Mouse (Mus musculus) MEL (cell line): ENCODE results near the gene Slc7a11. TPM values are rescaled to one million over a fixed set of nuclear protein-coding genes. Genes with fewer than 3 reads are reported as not detected.

Experiments
- DNase-seq: peaks from one replicate; pipeline ENCODE4 v3.0.0; 2011; ENCODE audit warnings: low read depth, low spot score
- H3K27ac ChIP-seq: 2 replicates; pipeline ENCODE4 v1.5.1; 2012; ENCODE audit warnings: low read depth, mild to moderate bottlenecking, control low read depth, low read length, moderate library complexity; ENCODE audit not compliant: control insufficient read depth
- H3K27me3 ChIP-seq, 2 experiments: fragments of 150-350 bp in 1 of 2; sonication (generic) in 1 of 2; 2 replicates each; pipeline ENCODE4 v1.6.1; 2012; ENCODE audit warnings: low read length in 2 of 2, mild to moderate bottlenecking in 2 of 2, improper control_type of control experiment in 1 of 2, moderate library complexity in 1 of 2; ENCODE audit not compliant: insufficient read depth in 2 of 2, control insufficient read depth in 1 of 2
- H3K36me3 ChIP-seq, 2 experiments: 2 replicates each; pipeline ENCODE4 v1.6.1; 2012 to 2014; ENCODE audit warnings: low read length in 2 of 2, improper control_type of control experiment in 1 of 2, inconsistent platforms in 1 of 2, mild to moderate bottlenecking in 1 of 2; ENCODE audit not compliant: insufficient read depth in 2 of 2, control insufficient read depth in 1 of 2
- H3K4me1 ChIP-seq, 2 experiments: fragments of 150-350 bp in 1 of 2; sonication (generic) in 1 of 2; 2 replicates each; pipeline ENCODE4 v1.6.1; 2012; ENCODE audit warnings: low read length in 2 of 2, improper control_type of control experiment in 1 of 2, mild to moderate bottlenecking in 1 of 2; ENCODE audit not compliant: insufficient read depth in 2 of 2, control insufficient read depth in 1 of 2
- H3K4me3 ChIP-seq, 2 experiments: fragments of 150-350 bp in 1 of 2; sonication (generic) in 1 of 2; 2 replicates each; pipeline ENCODE4 v1.5.1; 2012; ENCODE audit warnings: low read depth in 2 of 2, low read length in 2 of 2, mild to moderate bottlenecking in 2 of 2, moderate library complexity in 2 of 2, control low read depth in 1 of 2, improper control_type of control experiment in 1 of 2; ENCODE audit not compliant: control insufficient read depth in 1 of 2, insufficient read depth in 1 of 2
- H3K79me2 ChIP-seq: 2 replicates; pipeline ENCODE4 v1.6.1; 2012; ENCODE audit warnings: mild to moderate bottlenecking, low read length, moderate library complexity; ENCODE audit not compliant: control insufficient read depth, poor library complexity, insufficient read depth
- H3K9ac ChIP-seq: 2 replicates; pipeline ENCODE4 v1.6.1; 2012; ENCODE audit warnings: low read depth, mild to moderate bottlenecking, control low read depth, low read length, moderate library complexity; ENCODE audit not compliant: control insufficient read depth, poor library complexity, severe bottlenecking
- H3K9me3 ChIP-seq: fragments of 150-350 bp; sonication (generic); replicated peaks from 2 replicates; pipeline ENCODE4 v1.6.1; 2012; ENCODE audit warnings: mild to moderate bottlenecking, low read length, improper control_type of control experiment, moderate library complexity; ENCODE audit not compliant: insufficient read depth
- BHLHE40 ChIP-seq: IDR thresholded peaks from 2 replicates; pipeline ENCODE4 v1.6.1; 2012; ENCODE audit warnings: low read depth, mild to moderate bottlenecking, inconsistent platforms, low read length, improper control_type of control experiment, borderline replicate concordance
- CTCF ChIP-seq, 3 experiments: IDR thresholded peaks in 2 of 3; conservative IDR thresholded peaks in 1 of 3; 2 replicates each; pipeline ENCODE4 v1.5.1; 2011 to 2012; ENCODE audit warnings: low read length in 3 of 3, low read depth in 2 of 3, mild to moderate bottlenecking in 2 of 3, improper control_type of control experiment in 1 of 3, inconsistent platforms in 1 of 3, mixed read lengths in 1 of 3, moderate library complexity in 1 of 3; ENCODE audit not compliant: control insufficient read depth in 1 of 3, insufficient read depth in 1 of 3, poor library complexity in 1 of 3, severe bottlenecking in 1 of 3
- ELF1 ChIP-seq: IDR thresholded peaks from 2 replicates; pipeline ENCODE4 v1.6.1; 2014; ENCODE audit warnings: low read depth, mild to moderate bottlenecking, inconsistent platforms, low read length, improper control_type of control experiment, moderate library complexity
- EP300 ChIP-seq, 2 experiments: IDR thresholded peaks; 2 replicates each; pipeline ENCODE4 v1.6.1; 2011; ENCODE audit warnings: improper control_type of control experiment in 2 of 2, low read length in 2 of 2, low read depth in 1 of 2, mild to moderate bottlenecking in 1 of 2
- ETS1 ChIP-seq: IDR thresholded peaks from 2 replicates; pipeline ENCODE4 v1.6.1; 2012; ENCODE audit warnings: low read depth, mild to moderate bottlenecking, inconsistent platforms, low read length, improper control_type of control experiment, moderate library complexity
- GABPA ChIP-seq: IDR thresholded peaks from 2 replicates; pipeline ENCODE4 v1.6.1; 2012; ENCODE audit warnings: low read depth, mild to moderate bottlenecking, inconsistent platforms, low read length, improper control_type of control experiment, moderate library complexity
- GATA1 ChIP-seq: IDR thresholded peaks from 2 replicates; pipeline ENCODE4 v1.6.1; 2011; ENCODE audit warnings: low read depth, low read length, improper control_type of control experiment
- KAT2A ChIP-seq: conservative IDR thresholded peaks from 2 replicates; pipeline ENCODE4 v1.6.1; 2012; ENCODE audit warnings: low read depth, low read length, improper control_type of control experiment, inconsistent platforms
- MAFK ChIP-seq: IDR thresholded peaks from 2 replicates; pipeline ENCODE4 v1.6.1; 2011; ENCODE audit warnings: low read depth, mild to moderate bottlenecking, low read length, improper control_type of control experiment, borderline replicate concordance
- MAX ChIP-seq: IDR thresholded peaks from 2 replicates; pipeline ENCODE4 v1.6.1; 2011; ENCODE audit warnings: low read length, improper control_type of control experiment
- MAZ ChIP-seq: IDR thresholded peaks from 2 replicates; pipeline ENCODE4 v1.6.1; 2012; ENCODE audit warnings: low read depth, mild to moderate bottlenecking, inconsistent platforms, low read length, improper control_type of control experiment
- NRF1 ChIP-seq: IDR thresholded peaks from 2 replicates; pipeline ENCODE4 v1.6.1; 2014; ENCODE audit warnings: low read depth, mild to moderate bottlenecking, inconsistent platforms, low read length, improper control_type of control experiment, moderate library complexity; ENCODE audit not compliant: poor library complexity, insufficient read depth, severe bottlenecking
- POLR2AphosphoS5 ChIP-seq: IDR thresholded peaks from 2 replicates; pipeline ENCODE4 v1.6.1; 2012; ENCODE audit warnings: low read depth, borderline replicate concordance, mild to moderate bottlenecking, inconsistent platforms, low read length, moderate library complexity, mixed read lengths
- RAD21 ChIP-seq: IDR thresholded peaks from 2 replicates; pipeline ENCODE4 v1.6.1; 2011; ENCODE audit warnings: mild to moderate bottlenecking, low read depth, low read length, improper control_type of control experiment
- RCOR1 ChIP-seq: IDR thresholded peaks from 2 replicates; pipeline ENCODE4 v1.6.1; 2012; ENCODE audit warnings: low read depth, mild to moderate bottlenecking, inconsistent platforms, low read length, improper control_type of control experiment
- SMC3 ChIP-seq: IDR thresholded peaks from 2 replicates; pipeline ENCODE4 v1.6.1; 2011; ENCODE audit warnings: low read depth, low read length, improper control_type of control experiment
- TBP ChIP-seq: IDR thresholded peaks from 2 replicates; pipeline ENCODE4 v1.8.0; 2011; ENCODE audit warnings: low read depth, low read length, improper control_type of control experiment
- TCF12 ChIP-seq: IDR thresholded peaks from 2 replicates; pipeline ENCODE4 v1.6.1; 2014; ENCODE audit warnings: low read depth, mild to moderate bottlenecking, inconsistent platforms, low read length, improper control_type of control experiment, moderate library complexity
- UBTF ChIP-seq: IDR thresholded peaks from 2 replicates; pipeline ENCODE4 v1.6.1; 2012; ENCODE audit warnings: low read depth, mild to moderate bottlenecking, inconsistent platforms, low read length, improper control_type of control experiment, moderate library complexity, borderline replicate concordance; ENCODE audit not compliant: insufficient read depth
- USF1 ChIP-seq: IDR thresholded peaks from 2 replicates; pipeline ENCODE4 v1.6.1; 2014; ENCODE audit warnings: low read depth, mild to moderate bottlenecking, inconsistent platforms, low read length, improper control_type of control experiment, moderate library complexity
- USF2 ChIP-seq, 2 experiments: IDR thresholded peaks; 2 replicates each; pipeline ENCODE4 v1.6.1; 2011 to 2012; ENCODE audit warnings: improper control_type of control experiment in 2 of 2, low read length in 2 of 2, borderline replicate concordance in 1 of 2, inconsistent platforms in 1 of 2, low read depth in 1 of 2, mild to moderate bottlenecking in 1 of 2; ENCODE audit not compliant: insufficient read depth in 1 of 2
- ZC3H11A ChIP-seq: IDR thresholded peaks from 2 replicates; pipeline ENCODE4 v1.6.1; 2012; ENCODE audit warnings: low read depth, mild to moderate bottlenecking, inconsistent platforms, low read length, improper control_type of control experiment
- ZKSCAN1 ChIP-seq: IDR thresholded peaks from 2 replicates; pipeline ENCODE4 v1.6.1; 2012; ENCODE audit warnings: low read depth, mild to moderate bottlenecking, inconsistent platforms, low read length, improper control_type of control experiment, moderate library complexity
- ZMIZ1 ChIP-seq: IDR thresholded peaks from 2 replicates; pipeline ENCODE4 v1.6.1; 2012; ENCODE audit warnings: low read depth, mild to moderate bottlenecking, inconsistent platforms, low read length, improper control_type of control experiment, moderate library complexity
- ZNF384 ChIP-seq: IDR thresholded peaks from 2 replicates; pipeline ENCODE4 v1.6.1; 2012; ENCODE audit warnings: low read depth, mild to moderate bottlenecking, inconsistent platforms, low read length, improper control_type of control experiment
- polyA plus RNA-seq, 2 experiments: library from polyadenylated mRNA; stranded (reverse) in 1 of 2; unstranded in 1 of 2; fragments of >175 nt in 1 of 2; fragments of >200 nt in 1 of 2; gene quantifications; 2 replicates each; pipeline versions ENCODE4 v1.2.1 to v1.2.4; 2012; ENCODE audit warnings: low replicate concordance in 2 of 2, low read depth in 1 of 2; ENCODE audit not compliant: insufficient read length in 2 of 2, insufficient read depth in 1 of 2, missing spikeins in 1 of 2
- total RNA-seq: library from RNA; depleted of rRNA; stranded (reverse); fragments of 300-350 nt; gene quantifications from 2 replicates; pipeline ENCODE4 v1.2.3, GENCODE M21; 2012

Slc7a11 gene
- total and polyA plus RNA-seq, 3 experiments: 0.69 to 3.3 TPM; not detected in 1

GRCm38 (mm10) chr3:50456023-50456422 is 12.6 kb upstream of the Slc7a11 start:
- no peaks in the 10 kb centered on the region for H3K4me1 ChIP-seq
- DNase-seq: no peak
- no peak overlapping the region for H3K4me3 ChIP-seq
- no peaks in the 10 kb centered on the region for H3K9me3 ChIP-seq
- no peak overlapping the region for H3K27ac ChIP-seq
- peaks cover 0 to 1% of the 10 kb centered on the region in 2 experiments; a peak in 2 of 4 replicates for H3K27me3 ChIP-seq
- no peaks in the 10 kb centered on the region for H3K79me2 ChIP-seq
- H3K9ac ChIP-seq: no peak overlapping the region
- TF ChIP-seq POLR2AphosphoS5 (no peak), CTCF (IDR thresholded peaks at IDR 0.05 in 2 of 3, conservative IDR thresholded peaks at IDR 0.05 in 1 of 3; ENCODE audit: control insufficient read depth in 1 of 3, insufficient read depth in 1 of 3, low read depth in 2 of 3, low read length in 3 of 3, poor library complexity in 1 of 3, severe bottlenecking in 1 of 3) (no peak), ZKSCAN1 (no peak), RAD21 (no peak), UBTF (no peak), EP300 (IDR thresholded peaks at IDR 0.05; ENCODE audit: low read depth in 1 of 2, low read length in 2 of 2) (no peak), ELF1 (no peak), SMC3 (no peak), GABPA (no peak), MAZ (no peak), TBP (no peak), USF1 (no peak), MAX (no peak), MAFK (no peak), TCF12 (no peak), NRF1 (no peak), KAT2A (no peak), ZC3H11A (no peak)
- H3K36me3 ChIP-seq: no peaks in the 10 kb centered on the region

- peak; percentile 31 for DNase-seq
- peak overlapping the region in 1 of 2 experiments; percentile 20; a peak in 1 of 4 replicates for H3K4me3 ChIP-seq
- peaks cover 0 to 20% of the 10 kb centered on the region in 2 experiments; a peak in 2 of 4 replicates for H3K36me3 ChIP-seq
- TF ChIP-seq EP300 (IDR thresholded peaks at IDR 0.05; ENCODE audit: low read depth in 1 of 2, low read length in 2 of 2) (peak in 1 of 2 experiments; percentile 27; a peak in 1 of 4 replicates), RCOR1 (0 out of 2 replicates have a peak, but pooled peaks have one; percentile 7), MAX (0 out of 2 replicates have a peak, but pooled peaks have one; percentile 30), ZKSCAN1 (no peak), KAT2A (no peak), GATA1 (peak; percentile 72), UBTF (no peak), SMC3 (no peak), RAD21 (no peak), ZNF384 (no peak), GABPA (no peak), ETS1 (peak; percentile 76), USF1 (peak; percentile 86), ZMIZ1 (no peak), MAFK (no peak), BHLHE40 (peak; percentile 75; the same call in 1 of the 2 replicates), USF2 (IDR thresholded peaks at IDR 0.05; ENCODE audit: borderline replicate concordance in 1 of 2, insufficient read depth in 1 of 2, low read depth in 1 of 2, low read length in 2 of 2) (peak in 1 of 2 experiments; percentile 59; a peak in 1 of 4 replicates)
- no peaks in the 10 kb centered on the region; the same call in 1 of the 2 replicates for H3K79me2 ChIP-seq
- H3K27me3 ChIP-seq: peaks cover 0 to 3% of the 10 kb centered on the region in 2 experiments; a peak in 2 of 4 replicates
- no peak overlapping the region for H3K9ac ChIP-seq
- H3K4me1 ChIP-seq: peaks cover 0 to 8% of the 10 kb centered on the region in 2 experiments; a peak in 3 of 4 replicates
- no peaks in the 10 kb centered on the region for H3K9me3 ChIP-seq
- no peak overlapping the region for H3K27ac ChIP-seq
Observed at GRCm38 (mm10) chr3:50445050-50445775, 1.8 kb upstream of the Slc7a11 start.
